Comparison of ENCODE assay signal across 11 mouse cellular contexts in genomic region chr5:140151871-140152270, GRCm38 (mm10).
DNase-seq lines count a peak whose midpoint lies in the region; ATAC-seq and TF ChIP-seq lines count a peak whose summit lies in the region.
"Had no signal": no experiment of that assay in that cellular context is flagged by ENCODE, and none has a peak within 500 bp of the region (broad histone marks: within the 10 kb centered on the region; RNA-seq: fewer than 3 reads in every experiment).

No protein-coding gene starts in this region.

- WGBS in heart, embryonic 11.5 days (ENCODE audit: insufficient replicate concordance) = 68% methylated on average over 2 of the region's 2 CpGs
- 70% methylated on average over 2 of the region's 2 CpGs for WGBS in liver, embryonic 11.5 days
- 75% methylated on average over 2 of the region's 2 CpGs for WGBS in liver, embryonic 12.5 days (ENCODE audit: insufficient replicate concordance)
- WGBS in hindbrain, postnatal 0 days = 16% methylated on average over 2 of the region's 2 CpGs
- WGBS in midbrain, embryonic 15.5 days = 27% methylated on average over 2 of the region's 2 CpGs

- H3K4me3 ChIP-seq in heart, embryonic 11.5 days (ENCODE audit: low read depth, low read length) = no peak overlapping the region
- H3K4me3 ChIP-seq in liver, embryonic 11.5 days (ENCODE audit: low read depth, low read length) = no peak overlapping the region
- no peak overlapping the region for H3K4me3 ChIP-seq in liver, embryonic 12.5 days
- H3K4me3 ChIP-seq in hindbrain, postnatal 0 days (ENCODE audit: low read length) = no peak overlapping the region
- H3K4me3 ChIP-seq in midbrain, embryonic 15.5 days = no peak overlapping the region
- H3K4me3 ChIP-seq: intestine, embryonic 15.5 days had no signal

- H3K27ac ChIP-seq in heart, embryonic 11.5 days (ENCODE audit: low read depth, low read length) = peak overlapping the region; percentile 24
- 0 out of 2 replicates have a peak overlapping the region, but pooled peaks have one; percentile 36 for H3K27ac ChIP-seq in liver, embryonic 11.5 days (ENCODE audit: low read depth, low read length)
- no peak overlapping the region for H3K27ac ChIP-seq in liver, embryonic 12.5 days
- no peak overlapping the region; the same call in 1 of the 2 replicates for H3K27ac ChIP-seq in hindbrain, postnatal 0 days
- peak overlapping the region; percentile 30; the same call in 1 of the 2 replicates for H3K27ac ChIP-seq in midbrain, embryonic 15.5 days
- H3K27ac ChIP-seq: intestine, embryonic 15.5 days had no signal

- H3K27me3 ChIP-seq in heart, embryonic 11.5 days (ENCODE audit: control insufficient read depth, insufficient read depth, low read length) = no peaks in the 10 kb centered on the region
- H3K27me3 ChIP-seq in liver, embryonic 11.5 days (replicated peaks; ENCODE audit: control insufficient read depth, insufficient read depth, low read length) = no peaks in the 10 kb centered on the region
- H3K27me3 ChIP-seq in liver, embryonic 12.5 days (replicated peaks) = no peaks in the 10 kb centered on the region
- no peaks in the 10 kb centered on the region for H3K27me3 ChIP-seq in hindbrain, postnatal 0 days (ENCODE audit: insufficient read depth, low read length)
- H3K27me3 ChIP-seq in midbrain, embryonic 15.5 days (replicated peaks) = no peaks in the 10 kb centered on the region
- H3K27me3 ChIP-seq: intestine, embryonic 15.5 days had no signal

- no peak for DNase-seq in heart, adult 18-20 months
- DNase-seq in liver, embryonic 11.5 days (ENCODE audit: low spot score) = no peak
- DNase-seq in hindbrain, postnatal 0 days (ENCODE audit: low spot score) = peak; percentile 46
- no peak for DNase-seq in spleen, adult 18-20 months
- DNase-seq: cerebellum, postnatal 25 days; liver; thymus, postnatal 36 days had no signal

- H3K36me3 ChIP-seq in heart, embryonic 11.5 days (ENCODE audit: control insufficient read depth, insufficient read depth, low read length) = no peaks in the 10 kb centered on the region
- H3K36me3 ChIP-seq in liver, embryonic 11.5 days (ENCODE audit: control insufficient read depth, insufficient read depth, low read length) = no peaks in the 10 kb centered on the region
- no peaks in the 10 kb centered on the region for H3K36me3 ChIP-seq in liver, embryonic 12.5 days
- H3K36me3 ChIP-seq in hindbrain, postnatal 0 days (ENCODE audit: insufficient read depth, low read length) = no peaks in the 10 kb centered on the region
- no peaks in the 10 kb centered on the region for H3K36me3 ChIP-seq in midbrain, embryonic 15.5 days (replicated peaks)
- H3K36me3 ChIP-seq: intestine, embryonic 15.5 days had no signal

- no peak overlapping the region for H3K9ac ChIP-seq in heart, embryonic 11.5 days (ENCODE audit: low read depth, low read length)
- no peak overlapping the region for H3K9ac ChIP-seq in liver, embryonic 11.5 days (ENCODE audit: low read depth, low read length)
- no peak overlapping the region for H3K9ac ChIP-seq in liver, embryonic 12.5 days
- no peak overlapping the region for H3K9ac ChIP-seq in hindbrain, postnatal 0 days (replicated peaks; ENCODE audit: low read length)
- no peak overlapping the region for H3K9ac ChIP-seq in midbrain, embryonic 15.5 days
- H3K9ac ChIP-seq: intestine, embryonic 15.5 days had no signal

- no peak overlapping the region for H3K4me2 ChIP-seq in heart, embryonic 11.5 days
- no peak overlapping the region for H3K4me2 ChIP-seq in liver, embryonic 11.5 days
- no peak overlapping the region for H3K4me2 ChIP-seq in liver, embryonic 12.5 days
- no peak overlapping the region for H3K4me2 ChIP-seq in hindbrain, postnatal 0 days (ENCODE audit: low read depth, low read length)
- H3K4me2 ChIP-seq in midbrain, embryonic 15.5 days = no peak overlapping the region
- H3K4me2 ChIP-seq: intestine, embryonic 15.5 days had no signal

- no peak for ATAC-seq in heart, embryonic 11.5 days (replicated peaks; ENCODE audit: insufficient number of reproducible peaks, low FRiP score, low TSS enrichment)
- no peak for ATAC-seq in liver, embryonic 11.5 days (replicated peaks; ENCODE audit: low FRiP score)
- ATAC-seq in liver, embryonic 12.5 days = no peak
- ATAC-seq in hindbrain, postnatal 0 days = peak; percentile 64; the same call in 1 of the 2 replicates
- no peak for ATAC-seq in midbrain, embryonic 15.5 days (replicated peaks)
- ATAC-seq: intestine, embryonic 15.5 days had no signal

- H3K4me1 ChIP-seq in heart, embryonic 11.5 days (ENCODE audit: control insufficient read depth, insufficient read depth, low read length) = peaks cover 9% of the 10 kb centered on the region
- no peaks in the 10 kb centered on the region; the same call in 1 of the 2 replicates for H3K4me1 ChIP-seq in liver, embryonic 11.5 days (replicated peaks; ENCODE audit: control insufficient read depth, insufficient read depth, low read length)
- H3K4me1 ChIP-seq in liver, embryonic 12.5 days = peaks cover 9% of the 10 kb centered on the region; the same call in 1 of the 2 replicates
- H3K4me1 ChIP-seq in hindbrain, postnatal 0 days (ENCODE audit: insufficient read depth, low read length) = no peaks in the 10 kb centered on the region
- H3K4me1 ChIP-seq in midbrain, embryonic 15.5 days = peaks cover 9% of the 10 kb centered on the region; the same call in 1 of the 2 replicates
- H3K4me1 ChIP-seq: intestine, embryonic 15.5 days had no signal

- no peak for TF ChIP-seq CTCF in hindbrain, postnatal 0 days (IDR thresholded peaks at IDR 0.05; ENCODE audit: low read depth)

- H3K9me3 ChIP-seq in heart, embryonic 11.5 days (replicated peaks; ENCODE audit: control insufficient read depth, low read length) = no peaks in the 10 kb centered on the region
- H3K9me3 ChIP-seq in liver, embryonic 11.5 days (ENCODE audit: control insufficient read depth, low read length) = no peaks in the 10 kb centered on the region
- H3K9me3 ChIP-seq in liver, embryonic 12.5 days (replicated peaks) = no peaks in the 10 kb centered on the region
- no peaks in the 10 kb centered on the region for H3K9me3 ChIP-seq in hindbrain, postnatal 0 days (ENCODE audit: low read length)
- H3K9me3 ChIP-seq in midbrain, embryonic 15.5 days = no peaks in the 10 kb centered on the region
- H3K9me3 ChIP-seq: intestine, embryonic 15.5 days had no signal

Comparison
In these comparisons a context has a peak if more than half of its experiments do, and no peak if none do; other contexts are left out.
1. H3K27ac ChIP-seq: peak in heart, embryonic 11.5 days (single experiment), liver, embryonic 11.5 days (single experiment) and midbrain, embryonic 15.5 days (single experiment); none in liver, embryonic 12.5 days (single experiment) and hindbrain, postnatal 0 days (single experiment).